Mouse (Mus musculus) small intestine, adult 2 months (tissue): ENCODE data around the gene Slc35f1.

ENCODE experiments used
- CTCF ChIP-seq: fragments of 200-500 bp; IDR thresholded peaks from 2 replicates; pipeline ENCODE4 v1.5.1; 2012; ENCODE audit warnings: low read depth, mild to moderate bottlenecking, control low read depth, inconsistent platforms, low read length, moderate library complexity, mixed read lengths; ENCODE audit not compliant: insufficient replicate concordance, insufficient read length; ENCODE audit errors: extremely low read depth
- POLR2A ChIP-seq: fragments of 200-500 bp; IDR thresholded peaks from 2 replicates; pipeline ENCODE4 v1.6.1; 2012; ENCODE audit warnings: low read depth, mild to moderate bottlenecking, control low read depth, inconsistent platforms, low read length, moderate library complexity

- TF ChIP-seq CTCF (no peak), POLR2A (no peak)
Measured at GRCm38 (mm10) chr10:52822909-52823308, 132.6 kb downstream of the Slc35f1 start.
